Mouse (Mus musculus) liver, postnatal 0 days (tissue): ENCODE measurements around the gene Cmas. TPM values are rescaled to one million over a fixed set of nuclear protein-coding genes. Genes with fewer than 3 reads are reported as not detected.

Source experiments
- ATAC-seq: fragments of 200-750 bp; cut with Nextera tagmentation; 2 replicates; pipeline ENCODE4 v1.8.0; 2017; ENCODE audit warnings: mild to moderate bottlenecking, moderate library complexity
- DNase-seq: peaks from one replicate; pipeline ENCODE4 v3.0.0-alpha.2; 2016
- H3K27ac ChIP-seq: fragments of 300-500 bp; sonication (generic); 2 replicates; pipeline ENCODE4 v1.5.1; 2014; ENCODE audit warnings: antibody characterized with exemption, moderate library complexity, mild to moderate bottlenecking, low read depth
- H3K27me3 ChIP-seq: fragments of 300-500 bp; sonication (generic); 2 replicates; pipeline ENCODE4 v1.6.1; 2014; ENCODE audit warnings: low read length, control low read depth, mixed read lengths; ENCODE audit not compliant: insufficient read depth
- H3K36me3 ChIP-seq: fragments of 300-500 bp; sonication (generic); replicated peaks from 2 replicates; pipeline ENCODE4 v1.6.1; 2014; ENCODE audit warnings: mild to moderate bottlenecking, control low read depth, low read length, moderate library complexity, mixed read lengths; ENCODE audit not compliant: insufficient read depth
- H3K4me1 ChIP-seq: fragments of 300-500 bp; sonication (generic); 2 replicates; pipeline ENCODE4 v1.6.1; 2014; ENCODE audit warnings: antibody characterized with exemption, mild to moderate bottlenecking, control low read depth; ENCODE audit not compliant: insufficient read depth
- H3K4me2 ChIP-seq: fragments of 300-500 bp; sonication (generic); 2 replicates; pipeline ENCODE4 v1.6.1; 2014; ENCODE audit warnings: low read depth, mild to moderate bottlenecking, low read length, moderate library complexity, mixed read lengths
- H3K4me3 ChIP-seq: fragments of 300-500 bp; sonication (generic); 2 replicates; pipeline ENCODE4 v1.5.1; 2014; ENCODE audit warnings: low read depth, low read length
- H3K9ac ChIP-seq: fragments of 300-500 bp; sonication (generic); replicated peaks from 2 replicates; pipeline ENCODE4 v1.6.1; 2014; ENCODE audit warnings: mild to moderate bottlenecking, moderate library complexity
- H3K9me3 ChIP-seq: fragments of 300-500 bp; sonication (generic); 2 replicates; pipeline ENCODE4 v1.6.1; 2016; ENCODE audit warnings: mild to moderate bottlenecking, control low read depth, low read length, mixed read lengths
- CTCF ChIP-seq: sonication (generic); IDR thresholded peaks from 2 replicates; pipeline ENCODE4 v1.5.1; 2016; ENCODE audit warnings: antibody characterized with exemption, low read depth
- EP300 ChIP-seq: IDR thresholded peaks from 2 replicates; pipeline ENCODE4 v1.6.1; 2016; ENCODE audit warnings: antibody characterized with exemption, low read depth, mild to moderate bottlenecking
- WGBS: fragments of 180-500 bp; shearing (Covaris S2); extraction: QIAGEN DNeasy Blood & Tissue Kit; methylation state at CpG from one replicate; pipeline ENCODE4 v1.1.7; 2014; ENCODE audit not compliant: insufficient replicate concordance; 5-methylcytosine and 5-hydroxymethylcytosine counted together
- polyA plus RNA-seq: library from polyadenylated mRNA; unstranded; fragments of >200 nt; fragmentation: Nextera tagmentation; extraction: Ambion mirVana; gene quantifications from 2 replicates; pipeline ENCODE4 v1.2.1, GENCODE M21; 2015

Cmas gene
- polyA plus RNA-seq, 1 experiment from 2014 or later: 107 TPM

DNA sequence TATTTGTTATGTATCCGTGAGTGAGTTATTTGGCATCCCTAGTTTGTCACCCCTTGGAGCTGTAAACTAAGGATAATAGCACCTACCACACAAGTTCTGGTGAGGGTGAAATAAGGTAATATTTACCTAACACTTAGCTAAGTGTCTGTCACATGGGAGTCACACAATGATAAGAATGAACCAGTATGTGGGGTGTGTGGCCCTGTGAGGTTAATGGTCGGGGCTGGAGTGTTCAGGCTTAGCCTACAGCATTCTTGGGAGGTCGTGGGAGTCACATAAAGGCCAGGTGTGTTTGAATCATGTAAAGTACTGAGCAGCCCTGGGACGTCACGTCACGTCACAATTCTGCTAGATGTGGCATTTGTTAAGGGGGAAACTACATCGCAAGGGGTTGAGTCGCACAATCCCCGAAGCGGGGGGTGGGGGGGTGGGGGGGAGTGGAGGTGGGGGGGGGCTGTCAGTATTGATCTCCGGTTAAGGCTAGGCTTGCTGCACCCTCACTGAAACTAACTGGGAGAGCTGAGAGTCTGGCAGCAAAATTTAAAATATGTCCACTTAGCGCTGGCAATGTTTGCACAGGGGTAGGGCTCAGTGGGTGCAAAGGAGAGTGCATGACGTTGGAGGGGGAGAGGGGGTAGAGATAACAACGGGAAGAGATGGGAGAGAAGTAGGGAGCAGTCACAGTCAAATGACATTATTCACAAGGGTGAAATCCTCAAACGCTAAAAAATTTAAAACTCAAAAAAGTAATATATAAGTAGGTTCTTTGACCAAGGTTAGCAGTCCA, 39.4 kb downstream of the Cmas start:
- 68% methylated on average over 15 of the region's 15 CpGs for WGBS
- H3K27me3 ChIP-seq: no peaks in the 10 kb centered on the region
- no peak overlapping the region for H3K4me2 ChIP-seq
- H3K36me3 ChIP-seq: no peaks in the 10 kb centered on the region
- TF ChIP-seq CTCF (no peak), EP300 (no peak)
- no peak overlapping the region for H3K4me3 ChIP-seq
- DNase-seq (no peak), ATAC-seq (no peak)
- H3K4me1 ChIP-seq: peaks cover 4% of the 10 kb centered on the region
- H3K27ac ChIP-seq: no peak overlapping the region
- no peak overlapping the region for H3K9ac ChIP-seq
- no peaks in the 10 kb centered on the region for H3K9me3 ChIP-seq

DNA sequence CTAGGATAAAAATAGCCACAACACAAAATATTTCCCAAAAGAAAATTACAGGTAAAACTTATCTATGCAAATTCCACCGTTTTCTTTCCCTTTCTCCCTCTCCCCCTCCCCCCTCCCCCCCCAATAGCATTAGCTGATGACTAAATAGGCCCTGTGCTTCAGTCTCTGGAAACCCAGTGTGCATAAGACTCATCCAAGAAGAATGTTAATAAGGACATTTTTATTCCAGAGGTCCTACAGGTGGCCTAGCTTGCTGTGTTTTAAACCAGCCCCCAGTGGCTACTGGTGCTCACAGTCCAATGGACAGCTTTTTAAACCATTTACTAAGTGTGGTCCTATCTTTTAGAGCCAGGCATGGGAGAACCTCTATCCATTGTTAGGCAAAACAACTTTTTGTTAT, 41.5 kb downstream of the Cmas start:
- TF ChIP-seq EP300 (no peak), CTCF (no peak)
- H3K4me1 ChIP-seq: peaks cover 4% of the 10 kb centered on the region
- no peak overlapping the region for H3K27ac ChIP-seq
- no peaks in the 10 kb centered on the region for H3K9me3 ChIP-seq
- H3K36me3 ChIP-seq: no peaks in the 10 kb centered on the region
- WGBS: 48% methylated on average over 1 of the region's 1 CpGs
- no peaks in the 10 kb centered on the region for H3K27me3 ChIP-seq
- DNase-seq: no peak
- no peak overlapping the region for H3K4me2 ChIP-seq
- H3K4me3 ChIP-seq: no peak overlapping the region
- no peak for ATAC-seq
- H3K9ac ChIP-seq: no peak overlapping the region

DNA sequence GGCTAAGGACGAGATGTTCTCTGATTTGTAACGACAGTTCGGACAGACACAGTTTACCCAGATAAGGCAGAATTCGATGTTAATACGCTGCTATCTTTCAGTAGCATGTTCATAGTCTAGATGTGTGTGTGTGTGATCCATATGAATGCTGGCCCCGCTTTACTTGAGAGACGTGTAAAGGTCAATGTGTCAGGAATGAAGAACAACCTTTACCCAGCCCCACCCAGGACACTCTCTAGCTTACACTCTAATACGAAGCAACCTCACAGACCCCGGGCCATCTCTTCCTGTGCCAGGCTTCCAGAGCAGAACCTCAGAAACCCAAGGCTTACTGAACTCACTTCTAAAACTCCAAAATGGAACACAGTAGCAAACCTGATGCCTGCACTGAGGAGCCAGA, 42.4 kb downstream of the Cmas start:
- TF ChIP-seq EP300: peak; percentile 85
- no peak for TF ChIP-seq CTCF
- Histone ChIP-seq H3K4me1 (peaks cover 4% of the 10 kb centered on the region), H3K36me3 (no peaks in the 10 kb centered on the region), H3K27me3 (no peaks in the 10 kb centered on the region), H3K4me2 (no peak overlapping the region), H3K27ac (no peak overlapping the region), H3K4me3 (no peak overlapping the region), H3K9me3 (no peaks in the 10 kb centered on the region), H3K9ac (no peak overlapping the region)
- 51% methylated on average over 9 of the region's 9 CpGs for WGBS
- ATAC-seq (peak; percentile 43; the same call in 1 of the 2 replicates), DNase-seq (no peak)

DNA sequence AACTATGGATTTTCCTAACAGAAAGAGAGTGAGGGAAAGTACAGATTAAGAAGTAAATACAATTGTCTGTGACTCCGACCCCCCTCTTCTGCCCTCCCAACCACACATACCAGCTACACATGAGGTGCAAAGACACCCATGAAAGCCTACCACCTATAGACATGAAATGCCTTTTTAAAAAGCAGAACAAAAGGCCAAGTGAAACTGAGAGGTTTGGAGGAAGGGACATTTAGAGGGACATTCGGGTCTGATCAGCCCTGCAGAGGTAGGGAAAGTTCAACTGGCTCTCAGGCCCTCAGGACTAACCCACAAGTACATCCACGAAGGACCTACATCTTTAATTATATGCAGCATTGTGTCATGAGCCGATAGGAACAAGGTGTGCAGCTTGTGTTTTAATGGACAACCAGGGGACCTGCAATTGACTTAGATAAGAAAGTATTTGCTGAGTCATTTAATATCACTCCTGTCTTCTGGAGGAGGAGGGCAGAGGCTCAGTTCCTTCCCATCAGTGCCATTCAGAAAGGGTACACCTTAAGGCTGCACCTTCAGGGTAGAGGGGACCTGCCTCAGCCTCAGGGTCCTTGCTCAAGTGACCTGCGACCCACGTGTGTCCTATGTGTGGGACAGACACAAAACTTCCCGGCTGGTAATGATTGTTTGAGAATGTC, 43.4 kb downstream of the Cmas start:
- WGBS: 51% methylated on average over 7 of the region's 7 CpGs
- Histone ChIP-seq H3K4me3 (no peak overlapping the region), H3K9me3 (no peaks in the 10 kb centered on the region), H3K4me1 (peaks cover 4% of the 10 kb centered on the region), H3K9ac (no peak overlapping the region), H3K4me2 (no peak overlapping the region), H3K27me3 (no peaks in the 10 kb centered on the region), H3K27ac (no peak overlapping the region), H3K36me3 (no peaks in the 10 kb centered on the region)
- TF ChIP-seq CTCF (no peak), EP300 (peak; percentile 53; the same call in 1 of the 2 replicates)
- DNase-seq (no peak), ATAC-seq (peak; percentile 35; the same call in 1 of the 2 replicates)

DNA sequence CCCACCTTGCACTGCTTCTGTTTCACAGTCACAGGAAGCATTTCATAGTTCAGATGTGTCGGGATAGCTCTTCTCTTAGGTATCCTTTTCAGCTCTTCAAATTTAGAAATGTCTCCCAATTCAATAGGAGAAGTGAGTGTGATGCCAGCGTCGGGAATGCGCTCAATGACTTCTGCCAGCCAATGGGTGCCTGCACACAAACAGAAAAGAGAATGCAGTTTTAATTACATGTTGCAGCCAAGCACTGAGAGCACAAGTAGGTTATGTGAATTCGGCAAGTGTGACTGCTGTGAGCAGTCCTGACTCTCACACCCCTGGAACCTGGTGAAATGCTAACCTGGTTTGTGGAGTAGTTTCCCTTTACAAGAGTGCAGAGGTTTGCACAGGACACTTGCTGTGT, 45.2 kb downstream of the Cmas start:
- peaks cover 10% of the 10 kb centered on the region for H3K4me1 ChIP-seq

DNA sequence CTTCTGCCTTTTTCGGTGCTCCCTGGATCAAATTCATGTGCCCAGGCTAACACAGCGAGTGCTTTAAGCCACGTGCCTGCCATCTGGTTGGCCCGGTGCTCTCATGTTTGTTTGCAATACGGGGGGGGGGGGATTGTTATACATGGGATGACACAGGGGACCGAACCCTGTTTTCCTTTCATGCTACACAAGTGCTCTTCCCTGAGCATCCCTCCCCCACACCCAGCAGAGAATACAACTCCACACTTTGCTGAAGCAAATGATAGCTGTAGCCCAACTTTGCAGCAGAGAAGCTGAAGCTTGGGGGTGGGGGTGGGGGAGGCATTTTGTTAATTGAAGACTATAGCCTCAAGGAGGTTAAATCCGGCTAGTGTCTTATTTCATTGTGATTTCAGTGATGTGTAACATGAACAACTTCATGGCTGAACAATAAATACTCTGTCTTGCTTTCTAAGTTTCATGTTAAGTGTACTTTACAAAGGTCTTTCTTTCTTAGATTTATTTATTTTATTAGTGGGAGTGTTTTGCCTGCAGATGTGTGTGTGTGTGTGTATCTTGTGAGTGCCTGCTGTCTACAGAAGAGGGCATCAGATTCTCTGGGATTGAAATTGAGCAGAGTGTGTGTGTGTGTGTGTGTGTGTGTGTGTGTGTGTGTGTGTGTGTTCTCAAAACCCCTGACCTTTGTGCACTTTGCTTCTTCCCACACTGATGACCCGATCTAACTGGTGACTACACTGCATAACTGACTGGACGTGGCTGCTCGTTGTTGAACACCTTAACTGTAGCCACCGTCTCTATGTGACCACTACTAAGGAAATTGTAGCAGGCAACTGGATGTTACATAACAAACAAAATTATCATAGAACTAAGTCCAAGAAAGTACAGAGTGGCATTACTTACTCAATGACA, 46.4 kb downstream of the Cmas start:
- Histone ChIP-seq H3K27me3 (no peaks in the 10 kb centered on the region), H3K36me3 (no peaks in the 10 kb centered on the region), H3K4me2 (no peak overlapping the region), H3K9ac (no peak overlapping the region), H3K4me1 (peaks cover 11% of the 10 kb centered on the region), H3K9me3 (no peaks in the 10 kb centered on the region), H3K27ac (no peak overlapping the region), H3K4me3 (no peak overlapping the region)
- 54% methylated on average over 11 of the region's 11 CpGs for WGBS
- ATAC-seq (peak; percentile 34; the same call in 1 of the 2 replicates), DNase-seq (no peak)
- TF ChIP-seq EP300: no peak
- TF ChIP-seq CTCF: 0 out of 2 replicates have a peak, but pooled peaks have one; percentile 1

More for the DNA sequence above, 45.2 kb downstream of the Cmas start:
- Histone ChIP-seq H3K27me3 (no peaks in the 10 kb centered on the region), H3K4me2 (no peak overlapping the region), H3K9me3 (no peaks in the 10 kb centered on the region), H3K27ac (no peak overlapping the region), H3K36me3 (no peaks in the 10 kb centered on the region), H3K4me3 (no peak overlapping the region), H3K9ac (no peak overlapping the region)
- TF ChIP-seq EP300 (no peak), CTCF (no peak)
- DNase-seq (no peak), ATAC-seq (no peak)
- WGBS: 83% methylated on average over 5 of the region's 5 CpGs
